In the genomic region with DNA sequence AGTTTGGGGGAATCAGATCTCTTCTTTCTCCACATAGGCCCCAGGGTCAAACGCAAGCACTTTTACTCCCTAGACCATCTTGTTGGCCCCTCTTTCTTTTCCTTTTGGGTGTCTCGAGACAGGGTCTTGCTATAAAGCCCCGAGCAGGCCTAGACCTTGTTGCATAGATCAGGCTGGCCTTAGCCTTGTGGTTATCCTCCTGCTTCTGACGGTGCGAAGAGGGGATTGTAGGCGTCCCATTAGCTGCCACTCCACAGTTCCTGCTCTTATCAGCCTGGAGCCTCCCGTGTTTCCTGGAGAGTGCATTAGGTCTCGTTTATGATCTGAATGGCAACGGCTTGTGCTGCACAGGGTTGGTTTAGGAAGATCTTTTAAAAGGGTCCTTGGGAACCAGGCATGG, we compare ENCODE assay signal across 32 mouse cellular contexts. TPM values are rescaled to one million over a fixed set of nuclear protein-coding genes. Genes with fewer than 3 reads are reported as not detected.
DNase-seq lines count a peak whose midpoint lies in the region; ATAC-seq and TF ChIP-seq lines count a peak whose summit lies in the region.
"Had no signal": no experiment of that assay in that cellular context is flagged by ENCODE, and none has a peak within 500 bp of the region (broad histone marks: within the 10 kb centered on the region; RNA-seq: fewer than 3 reads in every experiment).

No protein-coding gene starts in this region.

- no peak overlapping the region for H3K9ac ChIP-seq in heart, embryonic 11.5 days (ENCODE audit: low read depth, low read length)
- no peak overlapping the region for H3K9ac ChIP-seq in liver, adult 2 months (ENCODE audit: low read depth, low read length)
- H3K9ac ChIP-seq in limb, embryonic 14.5 days (ENCODE audit: low read depth, low read length, severe bottlenecking), result no peak overlapping the region
- no peak overlapping the region for H3K9ac ChIP-seq in liver, embryonic 15.5 days
- H3K9ac ChIP-seq: embryonic facial prominence, embryonic 15.5 days; forebrain, embryonic 13.5 days; hindbrain, embryonic 14.5 days; liver, embryonic 14.5 days; lung, embryonic 15.5 days; midbrain, embryonic 12.5 days; neural tube, embryonic 13.5 days; stomach, embryonic 15.5 days had no signal

- ATAC-seq in heart, embryonic 11.5 days (replicated peaks; ENCODE audit: insufficient number of reproducible peaks, low FRiP score, low TSS enrichment), result no peak
- ATAC-seq in limb, embryonic 14.5 days (ENCODE audit: low FRiP score, low read depth), result no peak
- ATAC-seq in liver, embryonic 15.5 days (ENCODE audit: insufficient read depth), result no peak
- ATAC-seq: activated CD4-positive, CD25-positive, alpha-beta regulatory T cell, adult 4 months; forebrain, embryonic 13.5 days; intestine, postnatal 0 days had no signal

- TF ChIP-seq POLR2A in liver, adult 2 months (IDR thresholded peaks at IDR 0.05; ENCODE audit: extremely low read depth, insufficient read depth, low read length), result no peak
- TF ChIP-seq POLR2A in limb, embryonic 14.5 days (IDR thresholded peaks at IDR 0.05; ENCODE audit: borderline replicate concordance, extremely low read depth, insufficient read depth, insufficient read length), result no peak

- no peaks in the 10 kb centered on the region for H3K36me3 ChIP-seq in heart, embryonic 11.5 days (ENCODE audit: control insufficient read depth, insufficient read depth, low read length)
- no peaks in the 10 kb centered on the region for H3K36me3 ChIP-seq in liver, adult 2 months (ENCODE audit: control insufficient read depth, insufficient read depth, low read length)
- no peaks in the 10 kb centered on the region for H3K36me3 ChIP-seq in limb, embryonic 14.5 days (ENCODE audit: control insufficient read depth, insufficient read depth, low read length)
- no peaks in the 10 kb centered on the region for H3K36me3 ChIP-seq in liver, embryonic 15.5 days (replicated peaks)
- H3K36me3 ChIP-seq in forebrain, embryonic 10.5 days (replicated peaks), result no peaks in the 10 kb centered on the region
- H3K36me3 ChIP-seq: embryonic facial prominence, embryonic 10.5 days; embryonic facial prominence, embryonic 15.5 days; lung, embryonic 15.5 days; midbrain, embryonic 12.5 days; neural tube, embryonic 13.5 days; stomach, embryonic 15.5 days had no signal

- 33% methylated on average over 9 of the region's 9 CpGs for WGBS in heart, embryonic 11.5 days (ENCODE audit: insufficient replicate concordance)
- WGBS in liver, adult 2 months, result 81% methylated on average over 9 of the region's 9 CpGs
- WGBS in limb, embryonic 14.5 days, result 73% methylated on average over 9 of the region's 9 CpGs
- WGBS in liver, embryonic 15.5 days (ENCODE audit: insufficient replicate concordance), result 25% methylated on average over 9 of the region's 9 CpGs
- WGBS in forebrain, embryonic 10.5 days, result 89% methylated on average over 9 of the region's 9 CpGs

- no peaks in the 10 kb centered on the region for H3K9me3 ChIP-seq in heart, embryonic 11.5 days (replicated peaks; ENCODE audit: control insufficient read depth, low read length)
- no peaks in the 10 kb centered on the region for H3K9me3 ChIP-seq in limb, embryonic 14.5 days (ENCODE audit: control insufficient read depth, low read length)
- no peaks in the 10 kb centered on the region for H3K9me3 ChIP-seq in liver, embryonic 15.5 days (replicated peaks)
- no peaks in the 10 kb centered on the region for H3K9me3 ChIP-seq in forebrain, embryonic 10.5 days
- H3K9me3 ChIP-seq: embryonic facial prominence, embryonic 10.5 days; embryonic facial prominence, embryonic 15.5 days; forebrain, embryonic 13.5 days; lung, embryonic 15.5 days; midbrain, embryonic 12.5 days; neural tube, embryonic 13.5 days; stomach, embryonic 15.5 days had no signal

- H3K4me1 ChIP-seq in heart, embryonic 11.5 days (ENCODE audit: control insufficient read depth, insufficient read depth, low read length), result peaks cover 40% of the 10 kb centered on the region
- H3K4me1 ChIP-seq in liver, adult 2 months (ENCODE audit: control insufficient read depth, insufficient read depth, low read length), result peaks cover 6% of the 10 kb centered on the region
- H3K4me1 ChIP-seq in limb, embryonic 14.5 days (ENCODE audit: control insufficient read depth, insufficient read depth, low read length), result peaks cover 8% of the 10 kb centered on the region; the same call in 1 of the 2 replicates
- H3K4me1 ChIP-seq in liver, embryonic 15.5 days (replicated peaks), result peaks cover 52% of the 10 kb centered on the region
- H3K4me1 ChIP-seq in forebrain, embryonic 10.5 days, result peaks cover 20% of the 10 kb centered on the region
- H3K4me1 ChIP-seq: forebrain, embryonic 13.5 days; midbrain, embryonic 12.5 days had no signal

- peak overlapping the region; percentile 12 for H3K27ac ChIP-seq in heart, embryonic 11.5 days (ENCODE audit: low read depth, low read length)
- 0 out of 2 replicates have a peak overlapping the region, but pooled peaks have one; percentile 24 for H3K27ac ChIP-seq in liver, adult 2 months (replicated peaks; ENCODE audit: insufficient read depth, low read depth, low read length)
- H3K27ac ChIP-seq in limb, embryonic 14.5 days (replicated peaks; ENCODE audit: low read depth, low read length), result peak overlapping the region; percentile 4; the same call in 1 of the 2 replicates
- H3K27ac ChIP-seq in liver, embryonic 15.5 days (replicated peaks), result peak overlapping the region; percentile 69; the same call in 1 of the 2 replicates
- no peak overlapping the region for H3K27ac ChIP-seq in forebrain, embryonic 10.5 days
- H3K27ac ChIP-seq: embryonic facial prominence, embryonic 15.5 days; forebrain, embryonic 13.5 days; hindbrain, embryonic 14.5 days; lung, embryonic 15.5 days; midbrain, embryonic 12.5 days; neural tube, embryonic 13.5 days; stomach, embryonic 15.5 days had no signal

- no peak for DNase-seq in heart, adult 18-20 months
- no peak for DNase-seq in liver, adult 2 months (ENCODE audit: extremely low read depth, low read depth, low spot score)
- no peak for DNase-seq in liver
- no peak for DNase-seq in limb, embryonic 14.5 days (ENCODE audit: low spot score)
- DNase-seq in cerebellum, adult 8-10 months, result no peak
- DNase-seq in forebrain, embryonic 10.5 days (ENCODE audit: extremely low spot score, low spot score), result no peak
- DNase-seq: adrenal gland, adult 2 months; adrenal gland, postnatal 36 days; B cell, adult 2 months; cerebellum, adult 2 months; cerebellum, postnatal 25 days; gastrocnemius, postnatal 36 days; kidney, adult 9 months; kidney, postnatal 10 days; layer of hippocampus, postnatal 36 days; left cerebral cortex, postnatal 4 days; right cerebral cortex, postnatal 14 days had no signal

- H3K4me2 ChIP-seq in heart, embryonic 11.5 days, result no peak overlapping the region
- H3K4me2 ChIP-seq in limb, embryonic 14.5 days (replicated peaks; ENCODE audit: low read depth, low read length, severe bottlenecking), result no peak overlapping the region
- no peak overlapping the region for H3K4me2 ChIP-seq in liver, embryonic 15.5 days
- H3K4me2 ChIP-seq: embryonic facial prominence, embryonic 15.5 days; forebrain, embryonic 13.5 days; hindbrain, embryonic 14.5 days; lung, embryonic 15.5 days; midbrain, embryonic 12.5 days; neural tube, embryonic 13.5 days; stomach, embryonic 15.5 days had no signal

- H3K79me2 ChIP-seq in liver, adult 2 months (ENCODE audit: control insufficient read depth, insufficient read depth, low read length), result no peaks in the 10 kb centered on the region

- no peak for TF ChIP-seq CTCF in liver, adult 2 months (IDR thresholded peaks at IDR 0.05; ENCODE audit: low read depth, low read length)

- H3K4me3 ChIP-seq in heart, embryonic 11.5 days (ENCODE audit: low read depth, low read length), result no peak overlapping the region
- H3K4me3 ChIP-seq in liver, adult 2 months (ENCODE audit: insufficient read depth, low read depth, low read length), result no peak overlapping the region
- H3K4me3 ChIP-seq in limb, embryonic 14.5 days (replicated peaks; ENCODE audit: low read length), result no peak overlapping the region
- no peak overlapping the region for H3K4me3 ChIP-seq in liver, embryonic 15.5 days (replicated peaks)
- no peak overlapping the region for H3K4me3 ChIP-seq in forebrain, embryonic 10.5 days
- H3K4me3 ChIP-seq: embryonic facial prominence, embryonic 10.5 days; embryonic facial prominence, embryonic 15.5 days; forebrain, embryonic 13.5 days; lung, embryonic 15.5 days; midbrain, embryonic 12.5 days; neural tube, embryonic 13.5 days; stomach, embryonic 15.5 days had no signal

- H3K27me3 ChIP-seq in heart, embryonic 11.5 days (ENCODE audit: control insufficient read depth, insufficient read depth, low read length), result no peaks in the 10 kb centered on the region
- H3K27me3 ChIP-seq in liver, adult 2 months (ENCODE audit: control insufficient read depth, insufficient read depth, low read length), result no peaks in the 10 kb centered on the region
- no peaks in the 10 kb centered on the region for H3K27me3 ChIP-seq in limb, embryonic 14.5 days (ENCODE audit: control insufficient read depth, insufficient read depth, low read length)
- H3K27me3 ChIP-seq in liver, embryonic 15.5 days, result no peaks in the 10 kb centered on the region
- no peaks in the 10 kb centered on the region for H3K27me3 ChIP-seq in forebrain, embryonic 10.5 days (ENCODE audit: poor library complexity, severe bottlenecking)
- H3K27me3 ChIP-seq: CH12.LX; embryonic facial prominence, embryonic 15.5 days; forebrain, embryonic 13.5 days; lung, embryonic 15.5 days; midbrain, embryonic 12.5 days; neural tube, embryonic 13.5 days; stomach, embryonic 15.5 days had no signal

RNA-seq across cellular contexts. Expression of a gene that starts 2.3 kb away (rescaled TPM):
- 113 and 127 TPM in 2 replicates for polyA plus RNA-seq in heart, embryonic 11.5 days (2014; fragmentation: Nextera tagmentation; extraction: Ambion mirVana)
- 100 to 1,000 TPM in 1 of 2 experiments, 10 to 100 TPM in 1; 95.1 to 106 TPM for total RNA-seq in heart, adult 18-20 months (2021)
- 14.2 and 25.9 TPM in 2 replicates for total RNA-seq in liver, adult 2 months (2014; rRNA removed)
- 55.0 and 70.8 TPM in 2 replicates for polyA plus RNA-seq in liver, adult 2 months (2012; rRNA removed)
- 61.4 and 91.8 TPM in 2 replicates for polyA plus RNA-seq in limb, embryonic 14.5 days (2012; rRNA removed)
- 49.3 and 52.2 TPM in 2 replicates for polyA plus RNA-seq in limb, embryonic 14.5 days (2014; fragmentation: Nextera tagmentation; extraction: Ambion mirVana)
- polyA plus RNA-seq in liver, embryonic 15.5 days (2015; fragmentation: Nextera tagmentation; extraction: Ambion mirVana), result 23.5 and 29.5 TPM in 2 replicates
- 24.5 and 24.7 TPM in 2 replicates for polyA plus RNA-seq in forebrain, embryonic 10.5 days (2016; fragmentation: Nextera tagmentation; extraction: Ambion mirVana)
- polyA plus RNA-seq: activated CD4-positive, CD25-positive, alpha-beta regulatory T cell, adult 4 months had no signal

RNA-seq across cellular contexts. Expression of a gene that starts 22.5 kb away (rescaled TPM):
- polyA plus RNA-seq in heart, embryonic 11.5 days (2014; fragmentation: Nextera tagmentation; extraction: Ambion mirVana), result 212 and 221 TPM in 2 replicates
- total RNA-seq in heart, adult 18-20 months (2021), result 100 to 1,000 TPM; 654 to 691 TPM
- total RNA-seq in liver, adult 2 months (2014; rRNA removed), result 0.47 and 1.4 TPM in 2 replicates
- 0.26 and 0.34 TPM in 2 replicates for polyA plus RNA-seq in liver, adult 2 months (2012; rRNA removed)
- 25.5 and 26.7 TPM in 2 replicates for polyA plus RNA-seq in limb, embryonic 14.5 days (2012; rRNA removed)
- polyA plus RNA-seq in limb, embryonic 14.5 days (2014; fragmentation: Nextera tagmentation; extraction: Ambion mirVana), result 44.1 and 56.2 TPM in 2 replicates
- polyA plus RNA-seq in liver, embryonic 15.5 days (2015; fragmentation: Nextera tagmentation; extraction: Ambion mirVana), result 4.7 and 6.6 TPM in 2 replicates
- 17.8 and 20.2 TPM in 2 replicates for polyA plus RNA-seq in forebrain, embryonic 10.5 days (2016; fragmentation: Nextera tagmentation; extraction: Ambion mirVana)
- total RNA-seq: megakaryocyte, adult 5-6 weeks had no signal

RNA-seq across cellular contexts. Expression of a gene that starts 44.6 kb away (rescaled TPM):
- 8.3 and 9.3 TPM in 2 replicates for polyA plus RNA-seq in heart, embryonic 11.5 days (2014; fragmentation: Nextera tagmentation; extraction: Ambion mirVana)
- total RNA-seq in heart, adult 18-20 months (2021), result 100 to 1,000 TPM; 108 to 117 TPM
- 38.0 and 45.6 TPM in 2 replicates for total RNA-seq in liver, adult 2 months (2014; rRNA removed)
- polyA plus RNA-seq in liver, adult 2 months (2012; rRNA removed), result 90.0 and 134 TPM in 2 replicates
- polyA plus RNA-seq in limb, embryonic 14.5 days (2012; rRNA removed), result 39.2 and 52.9 TPM in 2 replicates
- polyA plus RNA-seq in limb, embryonic 14.5 days (2014; fragmentation: Nextera tagmentation; extraction: Ambion mirVana), result 10.7 and 11.7 TPM in 2 replicates
- 11.6 and 11.7 TPM in 2 replicates for polyA plus RNA-seq in liver, embryonic 15.5 days (2015; fragmentation: Nextera tagmentation; extraction: Ambion mirVana)
- 13.3 and 13.8 TPM in 2 replicates for polyA plus RNA-seq in forebrain, embryonic 10.5 days (2016; fragmentation: Nextera tagmentation; extraction: Ambion mirVana)

RNA-seq across cellular contexts. Expression of a gene that starts 57.2 kb away (rescaled TPM):
- 32.9 and 40.9 TPM in 2 replicates for polyA plus RNA-seq in heart, embryonic 11.5 days (2014; fragmentation: Nextera tagmentation; extraction: Ambion mirVana)
- 10 to 100 TPM; 14.7 to 16.1 TPM for total RNA-seq in heart, adult 18-20 months (2021)
- total RNA-seq in liver, adult 2 months (2014; rRNA removed), result 0.74 and 1.2 TPM in 2 replicates
- polyA plus RNA-seq in liver, adult 2 months (2012; rRNA removed), result 2.2 and 2.5 TPM in 2 replicates
- 31.8 and 44.9 TPM in 2 replicates for polyA plus RNA-seq in limb, embryonic 14.5 days (2012; rRNA removed)
- 33.3 and 33.9 TPM in 2 replicates for polyA plus RNA-seq in limb, embryonic 14.5 days (2014; fragmentation: Nextera tagmentation; extraction: Ambion mirVana)
- 7.9 and 8.5 TPM in 2 replicates for polyA plus RNA-seq in liver, embryonic 15.5 days (2015; fragmentation: Nextera tagmentation; extraction: Ambion mirVana)
- polyA plus RNA-seq in forebrain, embryonic 10.5 days (2016; fragmentation: Nextera tagmentation; extraction: Ambion mirVana), result 15.7 and 17.6 TPM in 2 replicates

RNA-seq across cellular contexts. Expression of a gene that starts 59.9 kb away (rescaled TPM):
- polyA plus RNA-seq in heart, embryonic 11.5 days (2014; fragmentation: Nextera tagmentation; extraction: Ambion mirVana), result 14.5 and 15.3 TPM in 2 replicates
- total RNA-seq in heart, adult 18-20 months (2021), result 1 to 10 TPM; 4.4 to 5.0 TPM
- 158 and 175 TPM in 2 replicates for total RNA-seq in liver, adult 2 months (2014; rRNA removed)
- polyA plus RNA-seq in liver, adult 2 months (2012; rRNA removed), result 414 and 481 TPM in 2 replicates
- polyA plus RNA-seq in limb, embryonic 14.5 days (2012; rRNA removed), result 75.7 and 101 TPM in 2 replicates
- polyA plus RNA-seq in limb, embryonic 14.5 days (2014; fragmentation: Nextera tagmentation; extraction: Ambion mirVana), result 30.7 and 33.4 TPM in 2 replicates
- 41.2 and 51.2 TPM in 2 replicates for polyA plus RNA-seq in liver, embryonic 15.5 days (2015; fragmentation: Nextera tagmentation; extraction: Ambion mirVana)
- polyA plus RNA-seq in forebrain, embryonic 10.5 days (2016; fragmentation: Nextera tagmentation; extraction: Ambion mirVana), result 27.4 and 29.5 TPM in 2 replicates
